Mouse (Mus musculus) R1 (cell line): ENCODE data around the gene Gm45716.

Experiments
- DNase-seq: peaks from one replicate; pipeline ENCODE4 v3.0.0-alpha.2; 2018; ENCODE audit warnings: low read depth, low spot score

Gm45716 gene

DNA sequence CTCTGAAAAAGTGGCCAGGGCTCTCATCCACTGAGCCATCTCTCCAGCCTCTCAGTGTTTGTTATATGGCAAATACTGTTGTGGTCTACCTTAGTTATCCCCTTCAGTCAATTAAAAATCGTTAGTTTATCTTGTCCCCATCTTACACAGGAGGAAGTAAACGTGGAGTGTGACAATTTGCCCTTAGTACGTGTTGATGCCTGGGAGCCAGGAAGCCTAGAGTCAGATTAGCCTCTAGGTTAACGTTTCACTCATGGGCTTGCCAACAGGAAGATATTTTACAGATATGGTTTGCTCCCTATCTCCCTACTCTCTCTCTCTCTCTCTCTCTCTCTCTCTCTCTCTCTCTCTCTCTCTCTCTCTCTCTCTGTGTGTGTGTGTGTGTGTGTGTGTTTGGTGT lies 95.7 kb downstream of the Gm45716 start:
- no peak for DNase-seq

DNA sequence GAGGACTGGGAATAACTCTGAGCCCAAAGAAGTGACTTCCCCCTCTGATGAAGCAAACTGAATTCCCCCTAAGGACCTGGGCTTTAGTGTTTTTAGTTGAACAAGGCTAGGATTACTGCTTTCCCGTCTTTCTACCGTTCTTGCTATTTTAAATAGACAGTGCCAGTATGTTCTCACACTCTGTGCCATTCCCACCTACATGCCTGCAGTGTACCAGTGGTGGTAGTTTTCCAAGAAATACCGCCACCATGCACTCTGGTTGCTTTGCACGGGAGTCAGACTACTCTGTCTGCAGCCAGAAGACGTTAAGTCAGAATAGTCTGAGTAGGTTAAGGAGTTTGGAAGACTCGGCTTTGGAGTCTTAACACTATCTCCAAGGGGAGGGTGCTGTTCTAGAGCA lies 96.1 kb downstream of the Gm45716 start:
- no peak for DNase-seq

DNA sequence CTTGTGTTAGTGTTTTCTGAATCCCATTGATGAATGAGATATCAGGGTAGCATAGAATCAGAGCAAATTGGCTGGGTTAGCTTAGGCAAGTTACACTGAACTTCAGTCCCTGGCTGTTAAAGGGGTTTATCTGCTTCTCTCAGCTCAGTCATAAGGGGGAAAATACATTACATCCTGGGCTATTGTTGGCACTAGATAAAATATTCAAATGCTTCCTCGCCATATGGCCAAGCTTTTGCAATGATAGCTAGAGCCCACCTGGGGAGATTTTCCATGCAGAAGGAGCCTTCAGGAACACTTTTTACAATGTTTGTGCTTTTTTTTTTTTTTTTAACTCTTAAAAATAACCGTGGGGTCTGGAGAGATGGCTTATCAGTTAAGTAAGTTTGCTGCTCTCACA lies 96.6 kb downstream of the Gm45716 start:
- no peak for DNase-seq

DNA sequence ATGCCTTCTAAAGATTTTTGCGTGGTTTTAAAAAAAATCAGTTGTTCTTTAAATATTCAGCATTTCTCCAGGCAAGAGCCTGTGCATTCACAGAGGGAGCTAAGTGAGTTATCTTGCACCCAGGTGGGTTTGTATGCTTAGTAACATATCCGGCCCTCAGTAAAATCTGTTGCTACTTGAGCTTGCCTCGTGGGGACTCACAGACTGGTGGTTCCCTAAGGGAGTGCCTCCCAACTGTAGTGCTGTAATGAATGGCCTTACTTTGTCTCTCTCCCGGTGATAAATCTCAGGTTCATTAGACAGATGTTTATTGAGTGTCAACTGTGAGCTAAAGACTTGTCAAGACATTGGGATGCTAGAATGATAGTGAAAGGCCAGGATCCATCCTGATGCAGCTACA lies 97.1 kb downstream of the Gm45716 start:
- DNase-seq, result no peak

DNA sequence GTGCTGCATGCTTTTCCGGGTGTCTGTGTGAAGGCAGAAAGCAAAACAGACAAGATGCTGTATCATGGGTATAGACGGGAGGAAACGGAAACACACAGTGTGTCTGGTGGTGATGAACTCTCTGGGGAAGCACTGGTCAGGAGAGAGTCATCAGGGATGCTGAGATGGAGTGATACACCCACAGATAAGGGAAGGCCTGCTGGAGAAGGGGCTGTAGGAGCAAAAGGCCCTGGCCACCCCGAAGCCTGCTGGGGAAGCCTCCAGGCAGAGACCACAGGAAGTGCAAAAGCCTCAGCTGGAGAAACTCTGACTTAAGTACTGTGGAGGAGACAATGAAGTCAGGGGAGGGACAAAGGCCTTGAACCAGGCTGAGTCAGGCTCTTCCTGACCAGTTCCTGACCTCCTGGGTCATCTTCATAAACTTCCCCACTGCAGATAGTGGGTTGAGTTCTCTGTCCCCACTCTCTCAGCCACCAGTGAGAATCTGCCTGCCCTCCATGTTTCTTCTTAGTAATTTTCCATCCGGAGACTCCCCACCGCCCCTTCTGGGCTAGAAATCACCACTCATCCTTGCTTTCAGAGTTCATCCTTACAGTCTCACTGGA lies 99.2 kb downstream of the Gm45716 start:
- DNase-seq, result no peak

DNA sequence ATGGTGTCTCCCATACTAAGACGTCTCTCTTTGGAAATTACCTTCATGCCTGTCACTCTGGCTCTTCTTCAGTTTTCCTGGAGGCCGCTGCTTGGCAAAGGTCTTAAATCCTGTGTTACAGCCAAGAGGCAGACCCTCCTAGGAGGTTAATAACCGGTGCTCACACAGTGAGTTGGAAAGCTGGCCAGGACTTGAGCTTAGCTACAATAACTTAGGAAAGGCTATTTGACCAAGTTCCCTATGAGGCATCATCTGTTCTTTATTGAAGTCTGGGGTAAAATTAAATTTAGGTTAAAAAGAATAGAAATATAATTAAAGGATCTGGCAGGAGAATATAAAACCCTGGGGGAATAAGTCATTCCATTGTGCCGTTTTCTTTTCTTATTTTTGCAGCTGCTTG lies 103.7 kb downstream of the Gm45716 start:
- DNase-seq, result no peak

DNA sequence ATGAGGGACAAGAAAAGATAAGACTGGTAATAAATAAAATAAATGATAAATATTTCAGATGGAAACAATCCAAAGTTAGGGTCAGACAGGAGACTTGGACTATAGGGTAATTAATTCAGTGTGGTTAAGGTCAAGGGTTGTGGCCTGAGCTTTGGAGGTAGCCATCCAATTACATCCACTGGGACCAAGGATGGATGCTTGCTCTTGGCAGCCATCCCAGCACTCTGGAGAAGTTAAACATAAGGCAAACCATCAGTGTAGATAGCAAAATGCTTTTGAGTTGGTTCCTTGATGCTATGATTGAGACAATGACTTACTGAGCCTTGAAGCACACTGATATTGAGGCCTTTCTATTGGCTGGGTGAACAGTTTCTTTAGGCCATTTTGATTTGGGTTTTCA lies 105.3 kb downstream of the Gm45716 start:
- no peak for DNase-seq

DNA sequence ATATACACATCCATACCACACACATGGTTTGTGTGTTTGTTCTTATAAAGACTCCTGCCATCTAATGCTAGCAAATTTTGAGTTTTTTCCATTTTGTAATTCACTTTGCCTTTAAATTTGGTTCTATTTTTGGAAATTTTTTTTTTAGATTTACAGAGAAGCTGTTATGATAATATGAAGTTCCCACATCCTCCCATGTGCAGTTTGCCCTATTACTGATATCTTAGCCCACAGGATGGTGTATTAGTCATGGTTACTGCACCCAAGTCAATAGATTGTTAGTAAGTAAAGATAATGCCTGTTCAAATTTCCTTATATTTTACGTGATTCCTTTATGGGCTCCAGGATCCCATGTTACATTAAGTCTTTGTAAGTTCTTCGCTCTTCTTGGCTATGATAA lies 107.1 kb downstream of the Gm45716 start:
- no peak for DNase-seq
